18 mouse cellular contexts compared by ENCODE assay signal in the genomic region with DNA sequence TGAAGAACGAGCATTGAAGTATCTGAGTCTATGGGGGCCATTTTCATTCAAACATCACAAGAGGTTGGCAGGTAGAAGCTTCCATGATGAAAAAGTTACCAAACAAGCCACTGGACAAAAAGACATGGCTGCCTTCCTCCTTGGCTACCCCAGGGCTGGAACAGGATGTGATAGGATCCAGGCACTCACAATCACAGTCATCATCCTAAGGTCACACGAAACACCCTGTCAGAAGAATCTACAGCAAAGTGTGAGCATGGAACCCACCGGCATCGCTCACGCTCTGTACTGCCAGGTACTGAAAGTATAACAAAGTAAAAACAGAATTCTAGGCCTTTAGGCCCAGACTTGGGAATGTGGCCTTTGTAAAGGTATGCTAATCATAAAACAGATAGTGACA. TPM values are rescaled to one million over a fixed set of nuclear protein-coding genes. Genes with fewer than 3 reads are reported as not detected.
"Had no signal": no experiment of that assay in that cellular context is flagged by ENCODE, and none has a peak within 500 bp of the region (broad histone marks: within the 10 kb centered on the region; RNA-seq: fewer than 3 reads in every experiment).

No protein-coding gene starts in this region.

- H3K27ac ChIP-seq: lung, embryonic 15.5 days; macrophage; midbrain, embryonic 13.5 days; midbrain, embryonic 15.5 days; neural tube, embryonic 12.5 days; stomach, embryonic 15.5 days; stomach, postnatal 0 days had no signal

- H3K4me1 ChIP-seq: megakaryocyte, embryonic 14.5 days; midbrain, embryonic 13.5 days; midbrain, embryonic 15.5 days; neural tube, embryonic 12.5 days; stomach, embryonic 15.5 days had no signal

- H3K36me3 ChIP-seq: lung, embryonic 15.5 days; midbrain, embryonic 13.5 days; midbrain, embryonic 15.5 days; neural tube, embryonic 12.5 days; stomach, embryonic 15.5 days had no signal

- DNase-seq: lung, adult 2 months; lung, postnatal 14 days; lung, postnatal 36 days; right cerebral cortex, postnatal 14 days; thymus, adult 2 months; thymus, postnatal 25 days; thymus, postnatal 4 days had no signal

- H3K4me3 ChIP-seq: lung, embryonic 15.5 days; megakaryocyte, embryonic 14.5 days; midbrain, embryonic 13.5 days; midbrain, embryonic 15.5 days; neural tube, embryonic 12.5 days; stomach, embryonic 15.5 days had no signal

- H3K27me3 ChIP-seq: lung, embryonic 15.5 days; midbrain, embryonic 13.5 days; midbrain, embryonic 15.5 days; neural tube, embryonic 12.5 days; stomach, embryonic 15.5 days had no signal

- H3K9me3 ChIP-seq: lung, embryonic 15.5 days; midbrain, embryonic 13.5 days; midbrain, embryonic 15.5 days; neural tube, embryonic 12.5 days; stomach, embryonic 15.5 days had no signal

RNA-seq across cellular contexts. Expression of a gene that starts 2.7 kb away (rescaled TPM):
- total RNA-seq: megakaryocyte progenitor cell, adult 5-6 weeks; midbrain, postnatal 0 days; neutrophil, adult 5-6 weeks had no signal
- polyA plus RNA-seq: macrophage had no signal
